Mouse (Mus musculus) left cerebral cortex, postnatal 10 days (tissue): ENCODE results near the gene 2610528J11Rik. TPM values are rescaled to one million over a fixed set of nuclear protein-coding genes. Genes with fewer than 3 reads are reported as not detected.
"Not testable (repeated sequence)": the region's sequence is repeated elsewhere in the genome, so short reads cannot be mapped to it uniquely, and the experiment has no call there.

Source experiments
- DNase-seq, 2 experiments: peaks; one replicate each; pipeline ENCODE4 v3.0.0; 2021 to 2022; ENCODE audit warnings: low spot score in 2 of 2, mixed read lengths in 1 of 2; ENCODE audit errors: extremely low spot score in 1 of 2
- intact Hi-C: fragments of 180-260 bp; cut with DNase I; formaldehyde crosslinking; loops from one replicate; pipeline ENCODE4 v1.15.1; 2025
- total RNA-seq, 2 experiments: library from RNA; stranded (reverse); gene quantifications; 2 replicates each; pipeline ENCODE4 v1.2.3; 2021

2610528J11Rik gene
- total RNA-seq: not detected

DNA sequence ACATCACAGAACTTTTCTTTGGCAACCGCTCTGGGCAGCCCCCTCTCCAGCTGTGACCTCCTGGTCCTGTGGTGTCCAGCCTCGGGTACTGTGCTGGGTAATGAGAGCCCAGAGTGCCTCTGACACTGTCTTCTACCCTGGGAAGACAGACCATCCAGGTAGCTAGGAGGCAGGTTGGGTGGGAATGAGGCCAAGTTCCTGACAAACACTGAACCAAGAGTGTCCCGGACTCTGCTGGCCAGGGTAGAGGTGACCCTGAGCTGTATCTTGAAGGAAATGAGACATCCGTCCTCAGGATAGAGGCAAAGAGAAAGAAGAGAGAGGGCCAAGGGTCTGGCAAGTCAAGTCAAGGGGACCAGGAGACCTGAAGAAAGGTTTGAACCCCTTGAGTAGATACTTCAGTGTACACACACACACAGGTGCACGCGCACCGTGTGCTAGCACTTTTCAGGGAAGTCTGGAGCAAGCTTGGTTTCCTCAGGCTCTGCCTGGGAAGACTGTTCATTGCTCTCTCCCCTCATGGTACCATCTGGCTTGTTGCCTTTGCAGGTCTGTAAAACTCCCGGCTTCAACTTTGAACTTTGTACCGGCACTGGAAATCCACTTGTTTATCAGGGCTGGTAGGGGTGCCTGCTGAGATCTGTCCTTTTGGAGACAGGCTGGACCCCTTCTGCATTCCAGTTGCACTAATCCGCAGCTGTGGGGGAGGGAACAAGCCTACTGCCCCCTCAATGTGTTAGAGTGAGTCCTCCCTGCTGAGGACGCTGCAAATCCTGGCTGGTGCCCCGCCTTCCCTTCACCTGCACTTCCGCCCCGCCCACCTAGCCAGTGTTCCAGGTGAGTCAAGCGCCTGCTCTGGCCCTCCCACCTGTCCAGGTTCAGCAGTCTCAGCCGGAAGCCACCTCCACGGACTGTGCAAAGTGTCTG lies at the start of gene 2610528J11Rik:
Gene 2610528J11Rik (plus strand): TSS at position 592 of the 927 bp plus-strand sequence.
- DNase-seq: no peak
- intact Hi-C loops: no loop called here

DNA sequence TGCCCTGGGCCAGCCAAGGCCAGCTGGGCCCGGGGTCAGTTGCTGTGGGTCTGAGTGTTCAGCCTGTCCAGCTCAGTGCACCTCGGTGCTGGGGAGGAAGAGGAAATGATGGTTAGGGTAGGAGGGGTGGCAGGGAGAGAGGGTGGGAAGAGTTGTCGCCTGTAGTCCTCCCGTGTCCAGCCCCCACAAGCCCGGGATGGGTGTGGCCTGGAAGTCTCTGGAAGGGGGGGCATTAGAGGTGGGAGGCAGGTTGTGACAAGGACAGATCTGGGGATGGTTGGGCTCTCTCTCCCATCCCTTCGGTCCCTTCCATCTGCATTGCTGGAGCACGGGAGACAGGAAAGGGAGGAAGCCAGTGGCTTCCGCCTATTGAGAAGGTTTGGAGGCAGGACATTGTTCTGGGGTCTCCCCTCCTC lies 37.1 kb upstream of the 2610528J11Rik start, which contains the start of gene Tie1:
Gene Tie1 (minus strand): TSS at position 345 of the 416 bp plus-strand sequence.
- DNase-seq: peak in 1 of 2 experiments; percentile 82
- intact Hi-C loops: no loop called here

DNA sequence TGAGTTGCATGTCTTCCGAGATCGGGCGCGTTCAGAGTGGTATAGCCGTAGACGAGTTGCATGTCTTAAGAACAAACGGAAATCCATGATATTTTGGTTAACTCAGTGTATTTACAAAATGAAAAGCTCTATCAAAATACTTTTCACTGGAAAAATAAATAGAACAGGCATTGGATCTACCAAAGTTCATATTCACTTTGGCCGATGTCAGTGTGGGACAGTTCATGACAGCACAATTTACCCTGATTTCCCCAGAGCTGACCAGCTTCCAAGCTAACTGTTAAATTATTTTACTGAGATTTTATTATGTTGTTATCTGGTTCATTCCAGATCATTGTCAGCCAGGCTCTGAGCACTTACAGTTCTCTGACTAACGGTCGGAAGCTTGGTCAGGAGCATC lies 36.3 kb upstream of the 2610528J11Rik start:
- intact Hi-C loops: no loop called here
- DNase-seq: no peak

DNA sequence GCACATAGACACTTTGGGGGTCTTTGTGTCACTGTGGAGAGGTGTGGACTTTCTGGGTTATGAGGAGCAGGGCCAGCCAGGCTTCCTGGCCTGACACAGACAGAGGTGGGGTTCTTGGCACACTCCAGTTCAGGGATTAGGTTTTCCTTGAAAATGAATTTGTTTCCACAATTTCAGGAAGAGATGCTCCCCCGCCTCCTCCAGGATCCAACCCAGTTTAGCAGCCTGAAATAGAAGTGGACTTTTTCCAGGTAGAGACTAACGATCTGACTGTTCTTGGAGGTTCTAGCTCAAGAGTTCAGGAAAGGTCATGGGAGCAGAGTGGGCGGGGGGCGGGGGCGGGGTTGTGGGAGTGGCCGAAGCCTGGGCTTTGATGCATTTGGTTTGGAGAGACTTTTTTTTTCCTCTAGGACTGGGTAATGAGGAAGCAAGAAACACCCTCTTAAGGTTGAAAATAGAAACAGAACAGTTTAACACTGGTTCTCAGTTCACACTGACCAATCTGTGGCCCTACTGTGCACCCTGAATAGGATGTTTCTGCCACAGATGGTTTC lies 26.6 kb upstream of the 2610528J11Rik start:
- no peak for DNase-seq
- intact Hi-C loops: no loop called here

DNA sequence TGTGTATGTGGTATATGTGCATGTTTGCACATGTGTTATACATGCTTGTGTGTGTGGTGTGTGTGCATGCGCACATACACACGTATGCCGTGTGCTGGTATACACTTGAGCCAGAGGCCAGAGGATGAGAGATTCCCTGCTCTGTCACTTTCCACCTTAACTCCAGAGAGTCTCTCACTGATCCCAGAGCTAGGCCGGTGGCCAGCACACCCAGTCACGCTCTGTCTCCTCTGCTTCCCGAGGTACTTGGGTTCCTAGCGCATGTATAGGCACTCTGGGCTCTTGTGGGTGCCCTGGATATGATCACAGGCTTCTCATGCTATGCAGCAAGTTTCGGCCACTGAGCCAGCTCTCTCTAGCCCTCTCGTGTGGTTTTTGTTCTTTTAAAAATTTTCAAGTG lies 26.0 kb upstream of the 2610528J11Rik start:
- DNase-seq: no peak
- intact Hi-C loops: no loop called here

DNA sequence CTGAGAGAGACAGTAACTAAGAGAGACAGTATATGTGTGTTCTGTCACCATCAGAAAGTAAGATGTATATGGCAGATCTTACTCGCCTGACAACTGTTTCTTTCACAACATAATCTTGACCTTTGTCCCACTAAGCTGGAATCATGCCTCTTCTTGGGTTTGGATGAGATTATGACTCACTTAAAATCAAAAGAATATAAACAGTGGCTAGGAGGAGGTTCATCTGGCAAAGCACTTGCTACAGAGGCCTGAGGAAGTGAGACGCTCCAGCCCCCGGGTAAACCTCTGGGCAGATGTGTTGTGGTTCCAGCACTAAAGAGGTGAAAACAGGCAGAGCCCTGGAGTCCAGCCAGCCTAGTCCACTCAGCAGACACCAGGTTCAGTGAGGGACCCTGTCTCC lies 21.2 kb upstream of the 2610528J11Rik start:
- intact Hi-C loops: no loop called here

DNA sequence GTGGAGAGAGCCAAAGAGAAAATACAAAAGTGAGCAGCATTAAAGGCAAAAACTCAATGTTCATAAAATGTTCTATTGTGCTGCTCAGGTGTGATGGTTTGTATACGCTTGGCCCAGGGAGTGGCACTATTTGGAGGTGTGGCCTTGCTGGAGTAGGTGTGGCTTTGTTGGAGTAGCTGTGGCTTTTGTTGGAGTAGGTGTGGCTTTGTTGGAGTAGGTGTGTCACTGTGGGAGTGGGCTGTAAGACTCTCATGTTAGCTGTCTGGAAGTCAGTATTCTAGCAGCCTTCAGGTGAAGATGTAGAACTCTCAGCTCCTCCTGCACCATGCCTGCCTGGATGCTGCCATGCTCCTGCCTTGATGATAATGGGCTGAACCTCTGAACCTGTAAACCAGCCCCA lies 19.6 kb upstream of the 2610528J11Rik start:
- intact Hi-C loops, DNase-seq: not testable (repeated sequence)

More for the DNA sequence above, 21.2 kb upstream of the 2610528J11Rik start:
- peak in 1 of 2 experiments; percentile 57 for DNase-seq

DNA sequence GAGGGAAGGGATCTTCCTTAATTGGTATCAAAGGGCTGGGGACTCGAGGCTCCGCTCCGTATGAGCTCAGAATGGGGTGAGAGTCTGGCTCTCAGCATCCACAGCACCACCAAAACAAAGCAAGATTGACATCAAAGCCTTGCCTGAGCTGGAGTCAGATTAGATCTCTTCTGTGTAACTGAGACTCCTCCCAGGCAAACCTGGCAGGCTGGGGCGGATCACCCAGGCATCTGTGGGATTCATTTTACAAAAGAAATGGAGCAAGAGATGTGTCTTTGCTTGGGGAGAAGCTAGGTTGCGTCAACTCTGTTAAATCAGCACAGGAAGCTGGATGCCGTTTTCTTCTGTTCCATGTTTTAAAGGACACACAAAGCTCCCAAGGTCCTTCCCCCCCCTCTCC lies 17.7 kb upstream of the 2610528J11Rik start:
- peak in 1 of 2 experiments; percentile 50 for DNase-seq
- intact Hi-C loops: no loop called here

DNA sequence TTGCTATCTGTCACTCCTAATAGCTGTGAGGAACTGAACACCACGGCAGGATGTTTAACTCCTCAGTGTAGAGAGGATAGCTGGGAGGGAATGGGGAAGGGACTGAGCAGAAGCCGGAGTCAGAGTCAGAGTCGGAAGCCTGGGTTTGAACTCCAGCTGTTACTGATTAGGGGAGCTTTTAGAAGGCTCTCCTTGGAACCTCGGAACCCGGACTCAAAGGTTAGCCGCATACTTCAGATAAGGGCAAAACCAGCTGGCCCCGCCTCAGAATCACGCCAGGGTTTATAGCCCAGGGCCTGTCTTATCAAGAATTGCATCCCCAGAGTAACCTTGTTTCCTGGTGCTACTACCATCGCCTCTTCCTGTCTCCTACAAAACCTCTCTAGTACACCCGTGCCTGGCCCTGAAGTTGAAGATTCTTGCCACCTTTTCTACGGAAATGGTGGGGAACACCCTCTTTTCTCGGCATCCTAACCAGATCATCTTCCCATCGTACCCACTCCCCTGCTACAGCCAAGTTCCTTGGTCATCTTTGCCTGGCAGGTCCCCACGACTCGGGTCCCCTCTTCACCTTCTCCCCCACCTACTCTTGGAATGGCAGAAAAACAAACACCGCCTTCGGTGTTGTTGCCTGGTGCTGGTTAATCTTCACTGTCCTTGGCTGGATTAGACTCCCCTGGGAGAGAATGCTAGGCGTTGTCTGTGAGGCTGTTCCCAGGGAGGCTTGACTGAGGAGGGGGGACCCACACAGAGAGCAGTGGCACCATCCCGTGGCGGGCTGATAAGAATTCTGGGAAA lies 9.9 kb upstream of the 2610528J11Rik start:
- peak in 1 of 2 experiments; percentile 47 for DNase-seq
- intact Hi-C loops: no loop called here

DNA sequence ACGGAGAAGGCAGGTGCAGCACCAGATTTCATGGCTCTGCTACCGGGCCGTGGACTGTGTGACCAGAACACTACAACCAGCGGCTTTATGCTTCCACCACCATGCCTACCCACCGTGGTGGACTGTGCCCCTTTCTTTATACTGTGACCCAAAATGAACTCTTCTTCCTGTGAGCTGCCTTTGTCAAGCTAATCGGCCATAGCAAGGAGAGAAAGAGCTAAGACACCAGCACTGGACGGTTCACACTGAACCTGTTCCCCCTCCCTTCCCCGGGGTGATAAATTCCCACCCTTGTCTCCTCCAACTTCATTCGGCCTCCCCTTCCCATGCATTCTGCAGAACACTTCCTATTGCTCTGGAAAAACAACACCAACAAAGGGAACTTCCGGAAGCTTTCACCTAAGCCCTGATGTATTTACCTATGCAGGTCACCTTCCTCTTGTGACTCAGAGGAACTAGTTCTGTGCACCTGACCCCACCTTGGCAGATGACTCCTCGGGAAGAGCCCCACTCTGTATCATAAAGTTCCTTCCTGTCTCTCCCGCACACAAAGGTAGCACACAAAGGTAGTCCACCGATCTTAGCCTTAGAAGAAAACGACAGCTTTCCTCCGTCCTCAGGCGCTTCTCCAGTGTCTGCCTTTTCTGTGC lies 9.2 kb upstream of the 2610528J11Rik start:
- intact Hi-C loops: no loop called here
- DNase-seq: no peak

DNA sequence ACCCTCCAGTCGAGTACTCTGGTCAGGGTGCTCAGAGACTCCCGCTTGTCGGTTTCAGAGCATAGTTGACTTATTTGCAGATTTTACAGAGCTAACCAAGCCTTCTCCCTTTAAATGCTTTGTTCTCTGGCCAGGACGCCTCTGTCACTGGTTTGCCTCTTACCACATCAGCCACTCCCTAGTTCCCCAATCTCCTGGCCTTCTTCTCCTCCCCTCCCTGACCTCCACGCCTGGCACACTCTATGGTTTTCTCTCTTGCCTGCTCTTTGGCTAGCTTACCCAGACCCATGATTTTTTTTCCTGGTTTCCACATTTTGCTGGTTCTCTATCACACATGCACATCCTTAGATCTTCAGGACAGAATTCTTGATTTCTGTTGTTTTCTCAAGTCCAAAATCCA lies 8.6 kb upstream of the 2610528J11Rik start:
- no peak for DNase-seq
- intact Hi-C loops: no loop called here

DNA sequence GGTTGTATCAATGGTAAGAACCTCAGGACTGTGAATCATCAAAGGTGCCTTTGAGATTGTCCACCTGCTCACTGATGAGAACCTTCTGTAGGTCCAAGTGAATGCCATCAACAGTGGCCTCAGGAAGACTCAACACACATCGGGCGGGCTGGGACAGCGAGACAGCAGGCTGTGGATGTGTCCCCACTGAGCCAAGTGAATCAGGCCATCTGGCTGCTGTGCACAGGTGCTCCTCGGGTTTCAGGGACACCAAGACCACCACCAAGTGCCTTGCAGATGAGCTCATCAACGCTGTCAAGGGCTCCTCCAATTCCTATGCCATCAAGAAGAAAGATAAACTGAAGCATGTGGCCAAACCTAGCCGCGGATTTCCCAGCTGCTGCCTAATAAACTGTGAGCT lies 4.6 kb upstream of the 2610528J11Rik start:
- intact Hi-C loops: no loop called here
- no peak for DNase-seq

DNA sequence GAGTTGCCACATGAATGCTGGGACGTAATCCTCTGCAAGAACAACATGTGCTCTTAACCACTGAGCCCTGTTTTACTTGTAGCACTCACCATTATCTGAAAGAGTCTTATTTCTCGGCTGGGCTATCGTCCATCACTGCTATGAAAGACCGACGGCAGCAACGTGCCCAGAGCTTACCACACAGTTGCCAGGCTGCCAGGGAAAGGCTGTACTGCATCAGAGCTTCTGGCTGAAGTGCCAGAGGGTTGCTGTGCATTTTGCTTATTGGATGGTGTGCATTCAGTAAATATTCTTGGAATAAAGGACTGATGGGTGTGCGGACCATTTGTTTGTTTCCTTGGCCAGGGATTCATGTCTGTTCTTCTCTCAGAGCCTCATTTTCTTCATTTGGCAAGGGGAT lies 2.8 kb upstream of the 2610528J11Rik start:
- intact Hi-C loops: no loop called here
- peak in 1 of 2 experiments; percentile 10 for DNase-seq

DNA sequence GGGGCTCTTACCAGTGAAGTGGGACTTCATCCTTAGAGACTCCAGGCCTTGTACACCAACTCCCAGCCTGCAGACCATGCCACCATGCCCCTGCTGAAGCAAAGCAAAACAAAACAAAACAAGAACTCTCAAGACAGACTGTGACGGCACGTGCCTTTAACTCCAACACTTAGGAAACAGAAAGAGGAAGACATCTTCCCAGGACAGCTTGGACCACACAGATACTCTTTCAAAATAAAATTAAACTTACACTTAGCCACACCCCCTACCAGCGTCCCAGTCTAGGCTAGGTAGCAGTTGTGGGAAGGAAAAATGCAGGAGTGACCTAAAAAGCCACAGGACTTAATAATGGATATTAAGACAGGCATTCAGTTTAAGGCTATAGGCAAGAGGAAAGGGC lies 1.0 kb upstream of the 2610528J11Rik start:
- no peak for DNase-seq
- intact Hi-C loops: no loop called here

DNA sequence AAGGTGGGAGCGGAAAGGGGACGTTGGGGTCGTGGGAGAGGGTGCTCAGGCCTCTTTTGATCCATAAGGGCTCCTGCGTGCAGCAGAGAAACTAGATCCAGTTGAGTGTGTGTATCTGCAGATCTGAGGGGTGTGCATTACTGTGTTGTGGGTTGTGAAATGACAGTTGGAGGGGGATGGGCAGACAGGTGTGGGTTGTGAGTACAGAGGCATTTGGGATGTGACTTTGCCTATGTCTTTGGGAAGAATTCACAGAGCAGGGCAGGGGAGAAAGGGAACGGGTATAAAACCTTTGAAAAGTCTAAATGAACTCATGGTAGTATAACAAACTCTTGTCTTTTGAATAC lies 509 bp downstream of the 2610528J11Rik start:
- intact Hi-C loops: no loop called here
- DNase-seq: no peak

DNA sequence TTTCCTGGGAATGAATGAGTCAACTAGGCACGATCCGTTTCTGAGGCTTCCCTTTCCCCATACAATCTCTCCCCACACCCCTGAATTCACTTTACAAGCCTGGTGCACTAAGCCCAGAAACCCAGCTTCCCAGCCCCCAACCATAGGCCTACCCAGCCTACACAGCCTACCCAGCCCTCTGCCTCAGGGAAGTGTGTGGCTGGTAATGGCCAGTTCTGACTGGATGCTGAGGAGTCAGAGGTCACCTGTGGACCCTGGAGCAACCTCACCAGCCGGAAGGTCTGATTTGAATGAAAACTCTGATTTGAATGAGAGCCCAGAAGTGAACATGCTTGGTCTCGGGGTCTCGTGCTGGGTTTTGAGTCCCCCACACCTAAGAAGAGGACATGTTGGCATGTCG lies 921 bp downstream of the 2610528J11Rik start:
- DNase-seq: no peak
- intact Hi-C loops: no loop called here

DNA sequence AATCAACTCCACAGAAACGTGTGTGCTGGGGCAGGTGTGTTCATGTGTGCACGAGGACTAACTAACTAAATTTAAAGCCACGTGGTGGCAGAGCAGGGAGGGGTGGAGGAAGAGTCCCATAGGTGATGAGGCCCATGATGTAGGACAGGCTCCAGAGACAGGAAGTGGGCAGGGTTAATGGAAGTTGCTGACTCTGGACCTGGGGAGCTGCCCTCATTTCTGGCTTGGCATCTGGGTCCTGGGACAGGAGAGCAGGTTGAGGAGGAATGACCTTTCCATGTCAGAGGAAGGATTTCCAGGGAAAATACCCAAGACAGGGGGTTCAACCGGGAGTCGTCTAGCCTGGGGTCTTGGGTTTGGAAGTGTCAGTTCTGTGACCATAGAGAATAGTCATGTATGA lies 5.9 kb downstream of the 2610528J11Rik start:
- intact Hi-C loops: no loop called here
- DNase-seq: no peak

DNA sequence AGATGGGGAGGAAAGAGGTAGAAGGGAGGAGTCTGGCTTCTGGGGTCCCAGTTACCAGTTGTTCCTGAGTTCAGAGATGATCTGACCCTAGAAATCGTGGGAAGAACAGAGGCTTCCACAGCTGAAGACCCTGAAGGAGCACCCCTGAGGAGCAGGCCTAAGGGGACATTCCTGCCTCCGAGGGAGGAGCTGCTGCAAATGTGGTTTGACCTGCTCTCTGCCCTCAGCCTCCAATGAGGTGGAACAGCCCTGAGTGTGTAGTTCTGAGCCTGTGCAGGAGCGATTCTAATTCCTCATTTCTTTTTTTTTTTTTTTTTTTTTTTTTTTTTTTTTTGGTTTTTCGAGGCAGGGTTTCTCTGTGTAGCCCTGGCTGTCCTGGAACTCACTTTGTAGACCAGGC lies 6.4 kb downstream of the 2610528J11Rik start:
- no peak for DNase-seq
- intact Hi-C loops: no loop called here

DNA sequence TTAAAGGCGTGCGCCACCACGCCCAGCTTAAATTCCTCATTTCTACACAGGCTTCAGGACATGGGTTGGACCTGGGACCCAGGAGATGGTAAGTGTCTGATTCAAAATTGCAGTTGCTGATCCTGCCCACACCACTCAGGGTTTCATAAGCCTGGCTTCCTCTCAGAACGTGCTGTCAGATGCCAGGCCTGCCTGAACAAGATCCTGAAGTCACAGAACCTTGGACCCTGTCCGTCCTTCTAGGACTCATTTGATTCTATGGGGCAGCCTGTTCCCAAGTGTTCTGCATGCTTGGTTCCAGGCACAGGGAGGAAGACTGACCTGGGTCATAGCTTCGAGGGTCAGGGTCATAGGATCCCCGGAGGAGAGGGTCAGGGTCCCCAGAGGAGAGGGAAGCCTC lies 6.8 kb downstream of the 2610528J11Rik start:
- intact Hi-C loops: no loop called here
- DNase-seq: no peak
